Mouse (Mus musculus): Measurements from ENCODE around the gene Kcnab3.

GRCm38 (mm10) chr11:69346441-69346840 lies 20.4 kb downstream of the Kcnab3 start:
- TF ChIP-seq GATA1 (IDR thresholded peaks at IDR 0.05; ENCODE audit: low read length) (no peak), TAL1 (IDR thresholded peaks at IDR 0.05; ENCODE audit: low read length) (no peak)

Data from erythroblast, embryonic 14.5 days (primary cell).